Mouse (Mus musculus) ovary, postnatal 36 days (tissue): Measurements from ENCODE around the gene Gm21830.
"Not testable (repeated sequence)": the region's sequence is repeated elsewhere in the genome, so short reads cannot be mapped to it uniquely, and the experiment has no call there.

Source experiments
- DNase-seq: peaks from one replicate; pipeline ENCODE4 v3.0.0; 2022; ENCODE audit warnings: low spot score, mixed read lengths

Gm21830 gene

DNA sequence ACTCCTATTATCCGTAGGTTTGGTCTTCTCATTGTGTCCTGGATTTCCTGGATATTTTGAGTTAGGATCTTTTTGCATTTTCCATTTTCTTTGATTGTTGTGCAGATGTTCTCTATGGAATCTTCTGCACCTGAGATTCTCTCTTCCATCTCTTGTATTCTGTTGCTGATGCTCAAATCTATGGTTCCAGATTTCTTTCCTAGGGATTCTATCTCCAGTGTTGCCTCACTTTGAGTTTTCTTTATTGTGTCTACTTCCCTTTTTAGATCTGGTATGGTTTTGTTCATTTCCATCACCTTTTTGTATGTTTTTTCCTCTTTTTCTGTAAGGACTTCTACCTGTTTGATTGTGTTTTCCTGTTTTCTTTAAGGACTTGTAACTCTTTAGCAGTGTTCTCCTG, at the start of gene Gm21830:
Gene Gm21830, plus strand, starts transcription at position 301 of the 400 bp plus-strand sequence.
- DNase-seq = not testable (repeated sequence)

DNA sequence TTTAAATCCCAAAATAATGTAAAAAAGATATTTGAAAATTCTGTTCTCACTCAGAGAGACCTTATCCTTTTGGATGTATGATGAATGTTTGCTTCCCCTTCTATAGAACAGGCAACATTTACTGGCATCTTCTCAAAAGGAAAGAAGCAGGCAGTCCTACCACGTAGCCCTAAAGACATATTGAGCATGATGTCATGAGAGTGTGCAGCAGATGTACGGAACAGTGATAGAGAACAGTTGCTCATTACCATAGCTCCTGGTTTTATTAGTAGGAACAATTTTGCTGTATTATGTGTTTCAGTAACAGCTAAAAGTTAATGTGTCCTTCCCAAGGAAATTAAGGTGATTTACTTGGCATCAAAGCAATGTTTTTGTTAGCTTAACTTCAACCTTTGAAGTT, 49.0 kb upstream of the Gm21830 start:
- DNase-seq = no peak

DNA sequence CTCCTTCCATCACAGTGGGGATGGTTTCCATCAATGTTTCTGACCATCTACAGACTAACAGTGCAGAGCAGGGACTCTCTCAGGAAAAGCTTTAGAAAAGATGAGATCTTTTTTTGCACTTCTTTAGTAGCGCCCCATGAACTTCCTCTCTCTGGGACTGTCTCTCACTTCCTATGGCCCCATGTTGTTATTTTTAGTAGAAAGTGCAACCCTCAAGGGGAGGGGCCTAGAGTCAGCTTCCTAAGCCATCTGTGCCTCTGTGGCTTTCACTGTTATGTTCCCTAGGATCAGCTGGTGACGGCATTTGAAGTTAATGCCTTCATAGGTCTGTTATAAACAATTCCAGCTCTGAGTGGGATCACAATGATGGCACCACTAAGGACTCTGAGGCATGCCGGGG, 35.0 kb upstream of the Gm21830 start:
- DNase-seq = no peak

DNA sequence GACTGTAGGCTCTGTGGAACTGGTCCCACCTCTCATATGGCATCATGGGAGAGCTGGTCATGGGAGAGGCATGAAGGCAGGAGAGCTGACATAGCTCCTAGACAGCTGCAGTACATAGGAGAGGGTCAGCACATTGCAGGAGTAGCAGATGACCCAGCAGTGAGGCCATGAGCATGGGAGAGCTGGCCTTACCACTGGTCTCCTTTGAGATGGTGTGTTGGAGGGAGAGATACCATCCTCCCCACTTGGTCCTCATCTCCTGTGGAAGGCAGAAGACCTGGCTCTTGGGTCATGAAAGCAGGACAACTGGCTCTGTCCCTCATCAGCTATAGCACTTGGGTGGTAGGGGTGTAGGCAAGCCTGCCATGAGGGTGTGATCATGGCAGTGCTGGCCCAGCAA, 7.3 kb downstream of the Gm21830 start:
- DNase-seq = no peak

DNA sequence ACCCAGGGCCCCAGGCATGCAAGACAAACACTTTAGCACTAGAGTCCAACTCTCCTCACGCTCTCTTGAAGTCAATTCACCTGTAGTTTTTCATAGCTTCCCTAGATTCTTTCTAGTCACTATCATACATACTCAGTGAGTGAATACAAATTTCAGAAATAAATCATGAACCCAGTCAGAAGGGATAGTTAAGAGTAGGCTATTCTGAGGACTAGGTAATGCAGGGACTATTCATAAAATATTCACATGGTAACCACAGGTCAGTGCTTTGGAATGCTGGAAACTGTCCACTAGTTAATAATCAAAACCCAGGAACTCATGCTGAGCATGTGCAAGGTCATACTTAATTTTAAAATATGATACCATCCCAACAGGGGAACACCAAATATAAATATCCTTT, 9.3 kb downstream of the Gm21830 start:
- no peak for DNase-seq

DNA sequence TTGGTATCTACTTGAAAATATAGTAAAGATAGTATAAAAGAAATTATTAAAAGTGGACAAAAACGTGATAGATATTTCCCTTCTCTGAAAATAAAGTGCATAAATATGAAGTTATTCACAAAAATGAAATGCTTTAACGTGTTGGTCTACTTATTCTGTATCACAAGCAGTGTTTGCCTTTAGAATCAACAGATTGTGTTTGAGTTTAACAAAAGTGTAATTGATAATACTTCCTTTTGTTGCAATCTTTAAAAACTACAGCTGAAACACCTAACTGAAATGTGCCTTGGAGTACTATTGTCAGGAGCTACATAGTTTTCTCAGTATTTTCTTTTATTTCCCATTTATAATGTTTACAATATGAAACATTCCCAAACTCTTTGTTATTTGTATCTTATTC, 19.6 kb downstream of the Gm21830 start, which contains the start of gene Gm26727:
Gene Gm26727, minus strand, starts transcription at position 101 of the 400 bp plus-strand sequence.
- no peak for DNase-seq

DNA sequence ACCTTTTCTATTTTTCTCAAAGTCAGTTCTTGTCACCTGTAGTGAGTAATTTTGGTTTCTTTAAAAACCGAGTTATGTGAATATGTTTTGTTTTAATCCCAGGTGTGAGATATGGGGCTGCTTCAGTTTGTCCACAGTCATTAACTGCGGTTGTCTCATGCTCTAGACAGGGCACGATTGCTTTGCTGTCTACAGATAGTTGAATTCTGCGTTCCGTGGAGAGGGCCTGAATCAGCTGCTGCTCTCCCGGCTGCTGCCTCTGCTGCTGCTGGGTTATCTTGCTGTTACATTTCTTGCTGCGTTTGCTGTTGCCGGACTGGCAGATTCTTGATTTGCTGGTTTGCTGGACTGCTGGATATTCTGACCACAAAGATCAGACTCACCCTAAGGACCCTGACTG, 24.8 kb downstream of the Gm21830 start:
- DNase-seq = no peak

DNA sequence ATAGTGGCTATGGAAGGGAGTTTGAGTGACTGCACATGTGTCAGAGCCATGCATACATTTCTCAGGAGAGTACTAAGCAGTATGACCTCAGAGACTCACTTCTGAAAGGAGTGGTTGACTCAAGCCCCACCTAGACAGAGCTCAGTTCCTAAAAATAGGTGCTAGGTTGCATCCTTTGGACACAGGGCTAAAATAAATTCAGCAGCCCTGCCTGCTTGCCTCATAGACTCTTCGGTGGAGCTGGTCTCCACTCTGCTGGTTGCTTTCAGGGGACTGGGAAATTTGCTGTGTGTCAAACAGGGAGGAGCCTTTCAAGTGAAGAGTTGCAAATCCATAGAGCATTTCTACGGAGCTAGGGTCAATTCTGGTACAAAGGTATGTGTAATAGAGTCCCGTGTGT, 32.3 kb downstream of the Gm21830 start, which contains the start of gene Xirp2:
Gene Xirp2, plus strand, starts transcription at position 223 of the 400 bp plus-strand sequence.
- no peak for DNase-seq

DNA sequence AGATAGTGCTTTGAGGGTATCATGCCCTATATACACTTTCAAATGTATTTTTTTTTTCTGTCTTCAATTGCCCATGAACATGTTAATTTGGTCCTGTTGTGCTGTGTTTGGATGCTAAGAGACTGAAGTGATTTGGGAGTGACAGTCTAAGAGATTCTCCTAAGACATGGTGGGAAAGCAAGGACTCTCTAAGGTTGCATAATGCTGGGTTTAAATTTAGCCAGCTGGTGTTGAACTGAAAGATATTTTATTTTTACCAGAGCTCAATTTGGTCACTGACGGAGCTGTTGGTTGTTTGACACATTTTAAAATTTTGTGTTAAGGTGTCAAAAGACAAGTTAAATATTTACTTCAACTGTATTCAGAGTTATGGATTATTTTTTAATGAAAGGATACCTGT, 33.2 kb downstream of the Gm21830 start:
- DNase-seq = no peak

DNA sequence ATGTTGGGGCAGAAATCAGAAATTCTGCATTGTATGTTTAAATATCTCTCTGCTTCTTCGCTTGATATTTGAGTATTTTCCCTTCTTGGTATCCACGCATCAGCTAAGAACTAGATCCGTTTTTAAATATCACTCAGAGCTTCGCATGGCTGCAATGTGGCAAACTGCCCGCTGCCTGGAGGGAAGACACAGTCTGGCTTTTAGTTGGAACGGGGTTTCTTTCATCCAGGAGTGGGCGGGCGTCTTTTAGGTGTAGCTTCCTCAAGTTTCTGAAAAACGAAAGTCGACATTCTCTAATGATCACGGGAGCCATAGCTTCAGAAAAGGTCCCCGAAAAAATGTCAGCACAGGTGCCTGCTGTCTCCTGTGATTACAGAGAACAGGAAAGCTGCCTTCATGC, 33.7 kb downstream of the Gm21830 start:
- DNase-seq = no peak

DNA sequence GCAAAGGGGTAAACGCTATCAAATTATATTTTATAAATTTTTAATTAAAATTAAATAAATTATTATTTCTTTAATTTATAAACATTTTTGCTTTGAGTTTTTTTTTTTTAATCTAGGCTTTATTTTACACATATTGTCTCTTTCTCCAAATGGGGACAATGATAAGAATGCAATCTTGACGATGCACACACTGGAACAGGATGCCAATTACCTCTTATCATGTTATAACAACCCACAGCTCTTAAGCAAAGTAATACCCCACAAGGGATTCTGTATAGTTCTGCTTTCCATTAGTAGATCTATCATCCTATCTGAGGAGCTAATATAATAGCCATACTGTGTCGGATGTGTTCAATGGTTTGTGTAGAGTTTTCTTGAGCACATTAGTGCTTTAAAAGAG, 47.3 kb downstream of the Gm21830 start:
- DNase-seq = no peak

DNA sequence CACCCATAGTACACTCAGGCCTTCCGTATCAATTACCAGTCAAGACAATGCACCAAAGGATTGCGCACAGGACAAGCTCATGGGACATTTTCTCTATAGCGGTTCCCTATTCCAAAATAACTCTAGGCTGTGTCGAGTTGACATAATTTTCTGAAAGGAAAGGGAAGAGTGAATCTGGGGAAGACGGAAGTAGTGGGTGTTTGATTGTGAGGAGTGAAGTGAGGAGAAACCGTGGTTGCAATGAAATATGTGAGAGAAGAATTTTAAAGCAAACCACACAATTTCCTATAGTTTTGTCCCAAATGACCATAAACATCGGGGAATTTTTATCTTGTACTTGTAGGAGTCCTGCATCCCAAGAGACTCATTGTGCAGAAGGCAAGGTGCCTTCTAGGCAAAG, 53.5 kb downstream of the Gm21830 start:
- no peak for DNase-seq

DNA sequence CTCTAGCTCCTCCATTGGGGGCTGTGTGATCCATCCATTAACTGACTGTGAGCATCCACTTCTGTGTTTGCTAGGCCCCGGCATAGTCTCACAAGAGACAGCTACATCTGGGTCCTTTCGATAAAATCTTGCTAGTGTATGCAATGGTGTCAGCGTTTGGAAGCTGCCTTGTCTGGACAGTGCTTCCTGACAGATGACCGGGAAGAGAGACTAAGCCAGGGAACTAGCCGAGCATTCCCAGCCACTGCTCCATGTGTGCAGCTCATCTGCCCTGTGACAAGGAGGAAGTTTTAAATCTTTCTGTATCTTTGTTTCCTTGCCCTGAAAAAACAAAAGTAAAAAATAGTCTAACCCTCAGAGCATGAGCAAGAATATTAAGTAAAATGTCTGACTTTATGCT, 56.5 kb downstream of the Gm21830 start:
- not testable (repeated sequence) for DNase-seq

DNA sequence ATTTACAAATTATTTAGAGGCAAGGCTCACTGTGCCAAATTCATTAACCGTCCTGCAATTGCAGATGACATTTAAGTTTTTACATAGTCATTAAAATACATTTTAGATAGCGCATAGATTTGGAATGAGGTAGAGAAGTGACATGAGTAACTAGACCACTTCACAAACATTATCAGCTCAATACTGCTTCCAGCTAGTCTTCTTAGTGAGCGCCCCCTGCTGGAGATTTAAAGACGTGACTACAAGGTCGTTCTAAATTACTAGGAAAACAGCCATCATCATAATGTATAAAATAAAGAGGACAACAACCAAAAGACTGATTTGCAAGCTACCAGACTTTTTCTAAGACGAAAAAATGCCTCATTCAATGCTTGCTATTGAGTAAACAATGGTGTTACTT, 64.2 kb downstream of the Gm21830 start:
- peak; percentile 9 for DNase-seq

DNA sequence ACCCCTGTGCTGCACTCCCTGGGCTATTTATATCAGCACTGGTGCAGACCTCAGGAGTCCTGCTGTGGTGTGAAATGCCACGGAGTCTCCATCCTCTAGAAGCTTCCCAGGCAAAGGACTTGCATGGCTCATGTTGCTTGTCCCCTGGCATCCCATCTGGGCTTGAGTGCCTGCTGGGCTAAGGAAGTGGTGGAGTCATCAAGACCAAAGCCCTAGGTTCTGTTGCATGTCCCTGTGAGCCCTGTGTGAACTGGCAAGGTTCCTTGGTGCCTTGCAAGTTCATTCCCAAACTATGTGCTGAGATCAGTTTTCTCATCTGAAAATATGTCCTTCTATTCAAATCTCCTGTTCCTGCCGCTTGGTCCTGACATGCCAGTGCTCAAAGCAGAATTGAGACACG, 67.5 kb downstream of the Gm21830 start:
- no peak for DNase-seq
